In genomic region chr7:112502050-112502809, GRCm38 (mm10) we compare ENCODE assay signal across 8 mouse cellular contexts.
DNase-seq lines count a peak whose midpoint lies in the region; ATAC-seq and TF ChIP-seq lines count a peak whose summit lies in the region.

No protein-coding gene starts in this region.

- H3K9me3 ChIP-seq in heart, embryonic 11.5 days (replicated peaks; ENCODE audit: control insufficient read depth, low read length): no peaks in the 10 kb centered on the region
- no peaks in the 10 kb centered on the region for H3K9me3 ChIP-seq in ES-Bruce4 (replicated peaks; ENCODE audit: control insufficient read depth, insufficient read depth, low read length, poor library complexity, severe bottlenecking)
- H3K9me3 ChIP-seq in forebrain, embryonic 12.5 days: no peaks in the 10 kb centered on the region

- no peak for TF ChIP-seq POLR2A in ES-Bruce4 (IDR thresholded peaks at IDR 0.05; ENCODE audit: insufficient read depth, low read length)
- TF ChIP-seq POLR2A in cerebellum, adult 2 months (IDR thresholded peaks at IDR 0.05; ENCODE audit: borderline replicate concordance, insufficient read depth, low read length): no peak

- H3K27me3 ChIP-seq in heart, embryonic 11.5 days (ENCODE audit: control insufficient read depth, insufficient read depth, low read length): no peaks in the 10 kb centered on the region
- H3K27me3 ChIP-seq in ES-Bruce4 (ENCODE audit: control insufficient read depth, insufficient read depth, low read length, poor library complexity, severe bottlenecking): no peaks in the 10 kb centered on the region
- no peaks in the 10 kb centered on the region; the same call in 1 of the 2 replicates for H3K27me3 ChIP-seq in forebrain, embryonic 12.5 days
- no peaks in the 10 kb centered on the region for H3K27me3 ChIP-seq in cerebellum, adult 2 months (ENCODE audit: control insufficient read depth, insufficient read depth, low read length)

- no peak for TF ChIP-seq EP300 in ES-Bruce4 (IDR thresholded peaks at IDR 0.05; ENCODE audit: insufficient read depth, low read depth, low read length)

- ATAC-seq in heart, embryonic 11.5 days (replicated peaks; ENCODE audit: insufficient number of reproducible peaks, low FRiP score, low TSS enrichment): no peak
- ATAC-seq in forebrain, embryonic 12.5 days (ENCODE audit: low FRiP score): peak; percentile 49; the same call in 1 of the 2 replicates
- no peak for ATAC-seq in megakaryocyte progenitor cell, adult 5-6 weeks (replicated peaks; ENCODE audit: poor library complexity)

- no peak overlapping the region for H3K4me3 ChIP-seq in heart, embryonic 11.5 days (ENCODE audit: low read depth, low read length)
- H3K4me3 ChIP-seq in ES-Bruce4 (ENCODE audit: low read depth, low read length): no peak overlapping the region
- no peak overlapping the region for H3K4me3 ChIP-seq in forebrain, embryonic 12.5 days (replicated peaks)
- H3K4me3 ChIP-seq in cerebellum, adult 2 months (replicated peaks; ENCODE audit: insufficient read depth, low read depth, low read length): no peak overlapping the region

- peaks cover 49% of the 10 kb centered on the region for H3K4me1 ChIP-seq in heart, embryonic 11.5 days (ENCODE audit: control insufficient read depth, insufficient read depth, low read length)
- peaks cover 4% of the 10 kb centered on the region for H3K4me1 ChIP-seq in ES-Bruce4 (ENCODE audit: control insufficient read depth, insufficient read depth, low read length)
- H3K4me1 ChIP-seq in forebrain, embryonic 12.5 days: peaks cover 29% of the 10 kb centered on the region
- H3K4me1 ChIP-seq in cerebellum, adult 2 months (ENCODE audit: control insufficient read depth, insufficient read depth, low read length): peaks cover 4% of the 10 kb centered on the region; the same call in 1 of the 2 replicates

- H3K27ac ChIP-seq in heart, embryonic 11.5 days (ENCODE audit: low read depth, low read length): peak overlapping the region; percentile 62; the same call in 1 of the 2 replicates
- peak overlapping the region; percentile 34; the same call in 1 of the 2 replicates for H3K27ac ChIP-seq in ES-Bruce4 (ENCODE audit: insufficient read depth, low read length)
- no peak overlapping the region for H3K27ac ChIP-seq in forebrain, embryonic 12.5 days
- H3K27ac ChIP-seq in cerebellum, adult 2 months (ENCODE audit: insufficient read depth, low read length): no peak overlapping the region

- H3K9ac ChIP-seq in heart, embryonic 11.5 days (ENCODE audit: low read depth, low read length): no peak overlapping the region
- 0 out of 2 replicates have a peak overlapping the region, but pooled peaks have one; percentile 0 for H3K9ac ChIP-seq in ES-Bruce4 (ENCODE audit: low read depth, poor library complexity, severe bottlenecking)
- no peak overlapping the region for H3K9ac ChIP-seq in forebrain, embryonic 12.5 days

- TF ChIP-seq CTCF in ES-Bruce4 (IDR thresholded peaks at IDR 0.05; ENCODE audit: low read depth, low read length): no peak
- no peak for TF ChIP-seq CTCF in cerebellum, adult 2 months (IDR thresholded peaks at IDR 0.05; ENCODE audit: borderline replicate concordance, insufficient read depth, low read depth, low read length)

- WGBS in heart, embryonic 11.5 days (ENCODE audit: insufficient replicate concordance): 35% methylated on average over 18 of the region's 18 CpGs
- 27% methylated on average over 17 of the region's 18 CpGs for WGBS in forebrain, embryonic 12.5 days
- 54% methylated on average over 18 of the region's 18 CpGs for WGBS in cerebellum, adult 2 months

- no peak for DNase-seq in heart, postnatal 25 days (ENCODE audit: low spot score)
- DNase-seq in kidney, postnatal 14 days: peak; percentile 40
- DNase-seq in telencephalon, adult 2 months (ENCODE audit: low read depth, low spot score): peak; percentile 45
- DNase-seq in cerebellum, adult 2 months: no peak

- H3K36me3 ChIP-seq in heart, embryonic 11.5 days (ENCODE audit: control insufficient read depth, insufficient read depth, low read length): no peaks in the 10 kb centered on the region
- H3K36me3 ChIP-seq in ES-Bruce4 (ENCODE audit: control insufficient read depth, insufficient read depth, low read length, poor library complexity, severe bottlenecking): no peaks in the 10 kb centered on the region
- no peaks in the 10 kb centered on the region for H3K36me3 ChIP-seq in forebrain, embryonic 12.5 days (replicated peaks)

- intact Hi-C loops in heart, postnatal 25 days (cut with DNase I): no loop called here

- H3K4me2 ChIP-seq in heart, embryonic 11.5 days: no peak overlapping the region; the same call in 1 of the 2 replicates
- peak overlapping the region; percentile 32 for H3K4me2 ChIP-seq in forebrain, embryonic 12.5 days

Comparison
In these comparisons a context has a peak if more than half of its experiments do, and no peak if none do; other contexts are left out.
1. H3K27ac ChIP-seq: peak in heart, embryonic 11.5 days (single experiment) and ES-Bruce4 (single experiment); none in forebrain, embryonic 12.5 days (single experiment) and cerebellum, adult 2 months (single experiment).
2. DNase-seq: peak in kidney, postnatal 14 days (single experiment) and telencephalon, adult 2 months (single experiment); none in heart, postnatal 25 days (single experiment) and cerebellum, adult 2 months (0 of 2).